Mouse (Mus musculus): ENCODE results near the gene Gucd1.

- TF ChIP-seq POLR2A (IDR thresholded peaks at IDR 0.05; ENCODE audit: low read depth, low read length) (no peak), CTCF (conservative IDR thresholded peaks at IDR 0.05 in 1 of 2, IDR thresholded peaks at IDR 0.05 in 1 of 2; ENCODE audit: low read depth in 2 of 2, low read length in 2 of 2) (no peak), HCFC1 (IDR thresholded peaks at IDR 0.05; ENCODE audit: low read depth, low read length) (no peak), POLR2AphosphoS2 (IDR thresholded peaks at IDR 0.05; ENCODE audit: low read depth, low read length) (no peak), ZKSCAN1 (IDR thresholded peaks at IDR 0.05; ENCODE audit: borderline replicate concordance, low read depth, low read length) (no peak), CHD1 (IDR thresholded peaks at IDR 0.05; ENCODE audit: low read depth, low read length) (no peak), EP300 (IDR thresholded peaks at IDR 0.05; ENCODE audit: low read length) (no peak), USF1 (IDR thresholded peaks at IDR 0.05; ENCODE audit: low read depth, low read length) (no peak), USF2 (conservative IDR thresholded peaks at IDR 0.05; ENCODE audit: low read depth, low read length) (no peak), ZNF384 (IDR thresholded peaks at IDR 0.05; ENCODE audit: low read depth, low read length) (no peak), SMC3 (IDR thresholded peaks at IDR 0.05; ENCODE audit: low read depth, low read length) (no peak), MAFK (IDR thresholded peaks at IDR 0.05; ENCODE audit: insufficient replicate concordance, low read length) (no peak)
Observed at GRCm38 (mm10) chr10:75302536-75302935, 215.2 kb downstream of the Gucd1 start.

Measured in CH12.LX (cell line).